Comparison of ENCODE assay signal across 24 mouse cellular contexts in genomic region chr10:106273335-106273734, GRCm38 (mm10).
DNase-seq lines count a peak whose midpoint lies in the region; ATAC-seq and TF ChIP-seq lines count a peak whose summit lies in the region.
"Had no signal": no experiment of that assay in that cellular context is flagged by ENCODE, and none has a peak within 500 bp of the region (broad histone marks: within the 10 kb centered on the region; RNA-seq: fewer than 3 reads in every experiment).

No protein-coding gene starts in this region.

- peak; percentile 52 for DNase-seq in lung, embryonic 14.5 days
- DNase-seq in lung, postnatal 14 days = no peak
- DNase-seq in lung, postnatal 4 days = no peak
- DNase-seq in lung, postnatal 36 days = peak; percentile 9
- DNase-seq in lung, postnatal 10 days = no peak
- DNase-seq: adrenal gland, adult 8-10 months; adrenal gland, postnatal 14 days; adrenal gland, postnatal 36 days; B cell, adult 2 months; cerebellum, adult 11-12 months; cerebellum, adult 2 months; cerebellum, adult 9-10 months; cerebellum, postnatal 10 days; cerebellum, postnatal 25 days had no signal

- H3K4me2 ChIP-seq in lung, embryonic 14.5 days = no peak overlapping the region
- no peak overlapping the region for H3K4me2 ChIP-seq in lung, embryonic 16.5 days (ENCODE audit: low read depth, low read length)
- H3K4me2 ChIP-seq: embryonic facial prominence, embryonic 12.5 days; forebrain, embryonic 13.5 days; forebrain, embryonic 15.5 days had no signal

- no peaks in the 10 kb centered on the region for H3K4me1 ChIP-seq in lung, embryonic 14.5 days (ENCODE audit: insufficient read depth)
- no peaks in the 10 kb centered on the region for H3K4me1 ChIP-seq in lung, embryonic 16.5 days (replicated peaks; ENCODE audit: control insufficient read depth, insufficient read depth, low read length)
- H3K4me1 ChIP-seq: embryonic facial prominence, embryonic 10.5 days; embryonic facial prominence, embryonic 12.5 days; forebrain, embryonic 13.5 days; forebrain, embryonic 15.5 days had no signal

- H3K36me3 ChIP-seq in lung, embryonic 14.5 days (ENCODE audit: insufficient read depth) = no peaks in the 10 kb centered on the region
- no peaks in the 10 kb centered on the region for H3K36me3 ChIP-seq in lung, embryonic 16.5 days (ENCODE audit: control insufficient read depth, insufficient read depth, low read length)
- H3K36me3 ChIP-seq: embryonic facial prominence, embryonic 10.5 days; embryonic facial prominence, embryonic 12.5 days; forebrain, embryonic 15.5 days; G1E had no signal

- 52% methylated on average over 2 of the region's 2 CpGs for WGBS in lung, embryonic 14.5 days
- whole genome bisulfite sequencing in lung, embryonic 16.5 days = 36% methylated on average over 2 of the region's 2 CpGs

- peak; percentile 94 for ATAC-seq in lung, embryonic 14.5 days (ENCODE audit: insufficient read depth)
- ATAC-seq in lung, embryonic 16.5 days (ENCODE audit: low read depth) = peak; percentile 95
- ATAC-seq: activated CD4-positive, CD25-positive, alpha-beta regulatory T cell, adult 4 months; CD4-positive, CD25-positive, alpha-beta regulatory T cell, adult 4 months; forebrain, embryonic 13.5 days; forebrain, embryonic 15.5 days; Patski had no signal

- H3K9ac ChIP-seq in lung, embryonic 14.5 days = no peak overlapping the region
- no peak overlapping the region for H3K9ac ChIP-seq in lung, embryonic 16.5 days (ENCODE audit: low read length)
- H3K9ac ChIP-seq: embryonic facial prominence, embryonic 12.5 days; forebrain, embryonic 13.5 days; forebrain, embryonic 15.5 days had no signal

- H3K27me3 ChIP-seq in lung, embryonic 14.5 days (ENCODE audit: insufficient read depth, low read length) = no peaks in the 10 kb centered on the region
- no peaks in the 10 kb centered on the region for H3K27me3 ChIP-seq in lung, embryonic 16.5 days (ENCODE audit: control insufficient read depth, insufficient read depth, low read depth, low read length)
- H3K27me3 ChIP-seq: CH12.LX; embryonic facial prominence, embryonic 12.5 days; forebrain, embryonic 13.5 days; forebrain, embryonic 15.5 days; Patski had no signal

- no peak overlapping the region for H3K4me3 ChIP-seq in lung, embryonic 14.5 days (ENCODE audit: low read depth, low read length)
- H3K4me3 ChIP-seq in lung, embryonic 16.5 days (ENCODE audit: low read length) = no peak overlapping the region
- H3K4me3 ChIP-seq: embryonic facial prominence, embryonic 10.5 days; embryonic facial prominence, embryonic 12.5 days; forebrain, embryonic 13.5 days; forebrain, embryonic 15.5 days had no signal

- no peak for TF ChIP-seq CTCF in lung, embryonic 14.5 days (IDR thresholded peaks at IDR 0.05; ENCODE audit: low read depth)

- no peak overlapping the region for H3K27ac ChIP-seq in lung, embryonic 14.5 days (ENCODE audit: low read depth)
- no peak overlapping the region for H3K27ac ChIP-seq in lung, embryonic 16.5 days (ENCODE audit: low read length)
- H3K27ac ChIP-seq: embryonic facial prominence, embryonic 10.5 days; embryonic facial prominence, embryonic 12.5 days; forebrain, embryonic 13.5 days; forebrain, embryonic 15.5 days had no signal

- no peaks in the 10 kb centered on the region for H3K9me3 ChIP-seq in lung, embryonic 14.5 days (ENCODE audit: low read depth, low read length)
- H3K9me3 ChIP-seq in lung, embryonic 16.5 days (ENCODE audit: control insufficient read depth, low read length) = no peaks in the 10 kb centered on the region
- H3K9me3 ChIP-seq: embryonic facial prominence, embryonic 10.5 days; embryonic facial prominence, embryonic 12.5 days; forebrain, embryonic 13.5 days; forebrain, embryonic 15.5 days had no signal

Comparison
In these comparisons a context has a peak if more than half of its experiments do, and no peak if none do; other contexts are left out.
1. DNase-seq: peak in lung, embryonic 14.5 days (single experiment) and lung, postnatal 36 days (single experiment); none in lung, postnatal 14 days (single experiment), lung, postnatal 4 days (0 of 2) and lung, postnatal 10 days (single experiment).